Mouse (Mus musculus): ENCODE measurements around the gene Hbb-y.

GRCm38 (mm10) chr7:103811223-103811845 is 41.7 kb downstream of the Hbb-y start:
- TF ChIP-seq CTCF (IDR thresholded peaks at IDR 0.05) (no peak), POLR2A (IDR thresholded peaks at IDR 0.05; ENCODE audit: insufficient read depth, low read depth, low read length) (no peak)
